Mouse (Mus musculus) brain, embryonic 18.5 days (tissue): ENCODE data around the gene Adgrf1.
"Not testable (repeated sequence)": the region's sequence is repeated elsewhere in the genome, so short reads cannot be mapped to it uniquely, and the experiment has no call there.

Experiments
- DNase-seq: peaks from one replicate; pipeline ENCODE4 v3.0.0-alpha.2; 2012; ENCODE audit warnings: low read depth, low spot score

The Adgrf1 gene

DNA sequence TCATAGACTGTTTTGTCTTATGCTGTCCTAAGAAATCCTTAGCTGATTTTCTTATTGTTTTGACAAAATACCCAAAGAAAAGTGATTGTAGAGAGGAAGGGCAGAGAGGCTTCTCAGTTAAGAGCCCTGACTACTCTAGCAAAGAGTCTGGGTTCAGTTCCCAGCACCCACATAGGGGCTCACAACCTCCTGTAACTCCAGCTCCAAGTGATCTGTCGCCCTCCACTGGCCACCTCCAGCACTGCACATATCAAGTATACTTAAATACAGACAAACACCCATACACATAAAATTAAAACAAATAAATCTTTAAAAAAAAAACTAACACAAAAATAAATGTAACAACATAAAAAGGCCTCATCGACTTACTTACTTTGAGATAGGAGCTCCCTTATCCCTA, 3.5 kb upstream of the Adgrf1 start:
- DNase-seq: no peak

DNA sequence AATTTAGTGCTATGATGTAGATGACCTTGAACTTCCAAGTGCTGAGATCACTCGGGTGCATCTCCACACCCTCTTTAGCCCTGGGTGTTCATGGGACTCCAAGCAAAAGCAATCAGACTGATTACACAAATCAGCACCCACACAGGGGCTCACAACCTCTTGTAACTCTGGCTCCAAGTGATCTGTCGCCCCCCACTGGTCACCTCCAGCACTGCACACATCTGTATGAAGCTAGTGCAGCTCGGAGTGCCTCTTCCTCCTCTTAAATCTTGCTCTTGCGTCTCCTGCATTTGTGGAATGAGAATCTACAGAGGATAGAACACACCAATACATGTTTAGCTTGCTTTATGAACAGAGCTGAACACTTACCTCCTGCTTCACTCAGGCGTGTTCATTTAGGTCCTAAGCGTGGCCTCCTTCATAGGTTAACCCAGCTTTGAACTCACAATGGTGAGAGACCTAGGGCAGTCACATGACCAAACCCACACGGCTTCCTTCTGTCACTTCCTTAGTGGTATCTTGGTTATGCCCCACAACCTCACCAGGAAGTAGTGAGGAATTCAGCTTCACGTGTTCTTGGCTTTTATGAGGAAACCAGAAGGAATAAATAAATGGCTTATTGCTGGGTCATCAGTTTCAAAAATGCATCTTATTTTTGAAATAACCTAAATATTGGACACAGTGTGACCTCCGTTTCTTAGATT, 2.9 kb upstream of the Adgrf1 start:
- DNase-seq: no peak

- no peak for DNase-seq
Measured at GRCm38 (mm10) chr17:43276220-43276619, 6.1 kb downstream of the Adgrf1 start.

DNA sequence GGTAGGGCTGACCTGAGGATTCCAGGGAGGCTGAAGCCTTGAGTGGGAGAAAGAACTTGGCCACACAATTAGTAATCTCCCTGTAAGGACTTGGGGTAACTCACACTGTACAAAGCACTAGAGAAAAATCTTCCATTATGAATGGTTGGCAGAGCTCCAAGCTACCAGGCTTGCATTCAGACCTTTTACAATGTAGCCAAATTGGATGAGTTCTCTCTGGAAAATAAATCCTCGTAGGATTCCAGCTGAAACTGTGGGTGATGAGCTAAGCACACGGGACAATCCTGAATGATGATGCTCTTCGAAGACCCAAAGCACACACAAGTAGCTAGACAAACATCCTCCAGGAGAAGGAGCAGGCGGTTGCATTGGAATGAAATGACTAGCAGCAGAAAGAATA, 7.1 kb downstream of the Adgrf1 start:
- peak; percentile 32 for DNase-seq

DNA sequence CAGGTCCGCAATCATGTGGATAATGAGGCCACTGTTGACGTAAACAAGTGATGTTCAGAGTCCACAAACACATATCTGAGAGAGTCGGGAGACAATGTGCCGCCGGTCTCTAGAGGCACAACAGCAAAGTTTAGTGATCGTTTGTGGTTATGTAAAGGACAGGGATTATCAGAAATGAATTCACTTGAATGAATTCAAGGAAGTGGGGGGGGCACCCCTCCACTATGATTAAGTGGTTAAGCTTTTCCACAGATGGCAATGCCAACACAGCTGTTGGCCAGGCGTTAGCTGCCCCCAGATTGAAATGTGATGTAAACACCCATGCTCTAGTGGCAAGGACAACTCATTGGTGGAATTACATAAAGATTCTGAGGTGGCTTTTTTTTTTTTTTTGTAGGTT, 9.5 kb downstream of the Adgrf1 start:
- DNase-seq: no peak

DNA sequence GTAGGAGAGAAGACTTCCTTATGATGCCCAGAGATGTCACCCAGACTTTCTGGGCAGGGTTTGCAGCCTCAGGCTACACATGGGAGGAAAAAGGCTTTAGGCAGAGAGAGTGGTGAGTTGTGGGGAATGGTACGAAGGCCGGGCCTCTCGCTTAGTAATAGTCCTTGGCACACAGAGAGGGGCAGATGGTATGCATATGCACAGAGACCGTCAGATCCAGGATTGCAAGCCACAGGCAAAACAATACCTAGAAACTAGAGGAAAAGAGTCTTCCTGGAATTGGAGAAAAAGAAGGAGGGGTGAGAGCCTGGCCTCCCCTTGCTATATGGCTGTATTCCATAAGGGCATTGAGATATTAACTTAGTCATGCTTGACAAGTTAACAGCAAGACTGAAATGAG, 12.2 kb downstream of the Adgrf1 start:
- DNase-seq: no peak

GRCm38 (mm10) chr17:43282828-43283227, 12.7 kb downstream of the Adgrf1 start:
- DNase-seq: no peak

- DNase-seq: no peak
Measured at GRCm38 (mm10) chr17:43299515-43299914, 29.4 kb downstream of the Adgrf1 start.

GRCm38 (mm10) chr17:43325986-43326671, 56.0 kb downstream of the Adgrf1 start:
- DNase-seq: no peak

DNA sequence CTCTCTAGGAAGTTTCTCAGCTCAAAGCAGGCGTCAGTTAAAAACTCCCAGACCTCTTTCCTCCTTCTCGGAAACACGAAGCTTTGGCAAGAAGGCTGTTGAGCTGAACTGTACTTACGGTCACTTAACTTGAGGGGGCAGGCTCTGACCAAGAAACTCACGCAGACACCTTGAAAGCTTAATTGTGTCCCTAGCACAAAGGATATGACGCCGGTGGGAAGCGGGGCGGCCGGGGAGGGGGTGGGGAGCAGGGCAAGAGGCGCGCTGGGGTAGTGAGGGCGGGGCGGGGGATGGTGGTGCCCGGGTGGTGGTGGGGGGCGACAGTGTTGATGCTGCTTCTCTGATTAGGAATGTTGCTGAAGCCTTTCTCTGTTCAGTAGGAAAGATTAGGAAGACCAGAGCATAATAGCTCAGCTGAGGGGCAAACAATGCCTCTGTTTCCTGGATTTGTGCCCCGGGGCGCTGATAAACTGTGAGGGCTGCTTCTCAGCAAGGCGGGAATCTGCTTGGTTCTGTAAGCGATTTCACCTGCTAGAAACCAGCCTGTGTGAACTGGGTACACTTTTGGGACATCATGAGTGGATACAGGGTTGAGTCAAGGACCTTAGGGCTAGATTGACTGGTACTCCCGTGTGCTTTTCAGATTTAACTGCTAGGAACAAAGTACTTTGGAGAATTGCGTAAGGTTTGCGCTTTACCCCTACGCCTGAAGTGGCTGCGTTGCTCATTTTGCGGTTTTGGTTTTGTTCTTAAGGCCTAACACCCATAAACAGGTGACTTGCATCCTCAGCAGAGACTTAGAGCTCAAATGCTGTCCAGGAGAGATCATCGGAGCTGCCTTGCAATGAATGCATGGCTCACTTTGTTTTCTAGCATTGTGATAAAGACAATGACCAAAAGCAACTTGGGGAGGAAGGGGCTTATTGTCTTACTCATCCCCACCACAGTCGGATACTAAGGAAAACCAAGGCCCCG, 56.9 kb downstream of the Adgrf1 start:
- DNase-seq: peak; percentile 40

GRCm38 (mm10) chr17:43327810-43328209, 57.7 kb downstream of the Adgrf1 start:
- DNase-seq: no peak

GRCm38 (mm10) chr17:43329216-43329615, 59.1 kb downstream of the Adgrf1 start:
- DNase-seq: no peak

GRCm38 (mm10) chr17:43329761-43330183, 59.6 kb downstream of the Adgrf1 start:
- DNase-seq: no peak

- no peak for DNase-seq
Measured at GRCm38 (mm10) chr17:43332686-43333085, 62.6 kb downstream of the Adgrf1 start.

DNA sequence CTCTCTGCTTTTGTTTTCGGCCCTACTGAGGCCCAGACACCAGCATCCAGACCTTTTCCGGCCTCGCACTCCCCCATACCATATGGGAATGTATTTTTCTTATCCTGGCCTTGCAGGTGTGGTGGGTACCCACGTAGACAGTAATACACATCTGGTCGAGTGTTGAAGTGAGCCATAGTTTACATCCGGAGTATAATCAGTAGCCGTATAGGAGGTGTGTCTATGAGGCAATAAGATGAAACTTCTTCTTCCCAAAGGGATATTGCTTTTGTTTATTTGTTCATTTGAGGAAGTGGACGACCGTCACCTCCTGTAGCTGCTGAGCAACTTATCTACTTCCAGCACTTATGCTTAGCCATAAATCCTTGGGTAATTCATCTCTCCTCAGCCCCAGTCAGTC, 63.9 kb downstream of the Adgrf1 start:
- DNase-seq: no peak

GRCm38 (mm10) chr17:43337643-43338042, 67.5 kb downstream of the Adgrf1 start:
- DNase-seq: no peak

DNA sequence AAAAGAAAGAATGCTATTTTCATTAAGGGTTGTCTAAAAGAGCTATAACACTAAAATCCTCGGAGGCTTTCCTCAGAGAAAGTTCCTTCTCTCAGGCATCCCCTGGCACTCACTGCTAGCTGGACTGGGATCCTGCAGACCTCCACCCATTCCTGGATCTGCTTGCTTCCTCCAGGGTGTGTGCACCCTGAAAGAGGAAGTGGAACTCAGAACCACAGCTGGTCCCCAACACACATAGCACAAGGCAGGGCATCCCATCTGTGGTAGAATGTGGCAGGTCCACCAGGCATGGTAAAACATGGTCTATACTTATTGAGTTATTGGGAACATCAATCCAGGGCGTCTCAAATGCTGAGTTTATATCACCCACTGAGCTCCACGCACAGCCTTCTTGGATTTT, 68.2 kb downstream of the Adgrf1 start:
- DNase-seq: no peak

GRCm38 (mm10) chr17:43346499-43346898, 76.4 kb downstream of the Adgrf1 start:
- not testable (repeated sequence) for DNase-seq

DNA sequence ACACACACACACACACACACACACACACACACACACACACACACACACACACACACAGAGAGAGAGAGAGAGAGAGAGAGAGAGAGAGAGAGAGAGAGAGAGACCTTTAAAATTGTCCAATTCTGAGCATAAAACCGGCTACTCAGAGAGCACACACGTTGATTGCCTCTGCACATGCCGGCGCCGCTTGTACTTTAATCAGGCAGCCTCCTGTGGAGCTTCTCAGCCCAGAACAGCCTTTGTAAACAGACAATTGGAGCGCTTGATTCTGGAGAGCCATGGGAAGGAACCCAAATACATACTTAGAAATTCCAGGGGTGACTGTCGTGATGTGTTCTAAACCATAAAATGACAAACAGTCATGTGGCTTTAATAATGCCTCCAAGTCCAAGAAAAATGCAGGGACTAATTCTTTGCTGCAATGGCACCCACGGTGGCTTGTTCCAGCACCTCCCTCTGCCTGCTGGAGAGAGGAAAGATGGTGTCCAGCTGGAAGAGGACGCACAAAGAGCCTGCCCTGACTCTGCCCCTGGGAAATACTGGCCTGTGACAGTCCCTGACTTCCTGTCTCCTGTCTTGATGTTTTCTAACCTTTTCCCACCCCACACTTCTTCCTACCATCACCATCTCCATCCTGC, 87.9 kb downstream of the Adgrf1 start:
- no peak for DNase-seq

DNA sequence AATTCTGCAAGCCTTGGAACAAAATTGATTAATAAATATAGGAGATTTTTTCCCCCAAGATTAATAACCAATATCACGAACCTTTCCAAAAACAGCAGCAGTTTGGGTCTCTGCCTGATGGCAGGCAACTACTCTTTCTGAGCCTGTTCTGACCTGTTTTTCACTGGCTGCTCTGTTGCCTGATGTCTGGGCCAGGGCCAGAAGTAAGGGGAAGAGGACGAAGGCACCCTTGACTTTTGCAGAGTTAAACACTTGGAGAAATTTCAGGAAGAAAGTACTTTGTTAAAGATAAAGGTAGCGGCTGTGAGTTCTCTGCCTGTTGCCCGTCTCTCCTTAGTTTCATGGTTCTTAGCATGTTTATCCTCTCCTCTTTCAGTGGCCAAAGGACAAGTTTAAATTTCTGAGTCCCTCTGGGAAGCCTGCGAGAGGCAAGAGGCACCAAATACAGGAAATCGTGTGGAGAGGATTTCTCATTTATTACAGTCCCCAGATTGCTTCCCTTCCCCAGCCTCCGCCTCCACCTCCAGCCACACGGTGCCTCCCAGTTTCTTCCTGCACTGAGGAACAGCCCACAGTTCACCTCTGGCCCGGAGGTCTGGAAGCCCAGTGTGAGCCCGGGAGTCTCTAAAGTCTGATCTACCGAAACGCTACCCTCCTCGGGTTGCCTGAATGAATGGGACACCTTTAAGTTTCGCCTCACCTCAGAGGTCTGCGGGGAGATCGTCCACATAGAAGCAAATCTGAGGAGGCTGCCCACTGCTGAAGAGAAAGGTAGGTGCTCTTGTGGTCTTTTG, 89.9 kb downstream of the Adgrf1 start, which contains the start of gene Adgrf5:
Gene Adgrf5 (plus strand): TSS at position 626 of the 794 bp plus-strand sequence.
- no peak for DNase-seq

DNA sequence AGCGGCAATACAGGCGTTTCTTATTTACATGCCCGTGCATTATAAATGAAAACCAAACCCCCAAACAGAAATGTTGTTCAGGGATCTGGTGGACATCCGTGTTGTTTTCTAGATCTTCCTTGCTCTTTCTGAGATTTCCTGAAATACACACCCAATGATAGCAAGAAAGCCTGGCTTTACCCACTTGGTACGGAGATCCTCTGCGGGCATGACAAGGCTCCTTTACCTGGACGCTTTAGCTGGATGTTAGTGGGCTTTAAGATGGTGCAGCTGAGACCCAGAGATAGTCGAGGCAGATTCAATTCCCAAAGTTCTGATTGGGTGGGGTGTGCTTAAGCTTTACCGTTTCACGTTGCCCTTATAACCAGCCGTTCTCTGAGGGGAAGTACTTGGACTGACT, 90.9 kb downstream of the Adgrf1 start:
- no peak for DNase-seq
